Mouse (Mus musculus): ENCODE results near the gene Adk. TPM values are rescaled to one million over a fixed set of nuclear protein-coding genes. Genes with fewer than 3 reads are reported as not detected.
A peak's percentile ranks its signal among the peaks of the same experiment; 100 is the strongest.

Adk gene
- polyA plus RNA-seq, 1 experiment: 7.7 TPM

GRCm38 (mm10) chr14:21142603-21143002, 90.2 kb downstream of the Adk start:
- Histone ChIP-seq H3K4me3 (ENCODE audit: extremely low read depth, insufficient read depth, insufficient read length) (no peak overlapping the region), H3K4me1 (ENCODE audit: control insufficient read depth, insufficient read depth, insufficient read length) (no peaks in the 10 kb centered on the region), H3K27me3 (ENCODE audit: control insufficient read depth, insufficient read depth, low read length) (no peaks in the 10 kb centered on the region), H3K27ac (ENCODE audit: insufficient read depth, low read length) (no peak overlapping the region), H3K36me3 (ENCODE audit: control insufficient read depth, insufficient read depth, low read length) (no peaks in the 10 kb centered on the region)
- 96% methylated on average over 1 of the region's 1 CpGs for WGBS
- no peak for DNase-seq (ENCODE audit: low read depth in 1 of 2, low spot score in 2 of 2)
- TF ChIP-seq POLR2A (IDR thresholded peaks at IDR 0.05; ENCODE audit: low read depth, low read length): no peak
- no peak for TF ChIP-seq CTCF (IDR thresholded peaks at IDR 0.05; ENCODE audit: extremely low read depth, insufficient read depth, insufficient read length, insufficient replicate concordance)

GRCm38 (mm10) chr14:21143406-21144115, 91.2 kb downstream of the Adk start:
- DNase-seq (ENCODE audit: low read depth in 1 of 2, low spot score in 2 of 2): peak; percentile 11 to 16
- no peaks in the 10 kb centered on the region for H3K27me3 ChIP-seq (ENCODE audit: control insufficient read depth, insufficient read depth, low read length)
- H3K36me3 ChIP-seq (ENCODE audit: control insufficient read depth, insufficient read depth, low read length): no peaks in the 10 kb centered on the region

GRCm38 (mm10) chr14:21147171-21147570, 94.8 kb downstream of the Adk start:
- no peaks in the 10 kb centered on the region for H3K36me3 ChIP-seq (ENCODE audit: control insufficient read depth, insufficient read depth, low read length)
- DNase-seq (ENCODE audit: low read depth in 1 of 2, low spot score in 2 of 2): no peak
- H3K4me3 ChIP-seq (ENCODE audit: extremely low read depth, insufficient read depth, insufficient read length): no peak overlapping the region
- no peak overlapping the region for H3K27ac ChIP-seq (ENCODE audit: insufficient read depth, low read length)
- no peaks in the 10 kb centered on the region for H3K4me1 ChIP-seq (ENCODE audit: control insufficient read depth, insufficient read depth, insufficient read length)
- no peaks in the 10 kb centered on the region for H3K27me3 ChIP-seq (ENCODE audit: control insufficient read depth, insufficient read depth, low read length)
- 98% methylated on average over 1 of the region's 1 CpGs for WGBS
- TF ChIP-seq CTCF (IDR thresholded peaks at IDR 0.05; ENCODE audit: extremely low read depth, insufficient read depth, insufficient read length, insufficient replicate concordance): no peak
- no peak for TF ChIP-seq POLR2A (IDR thresholded peaks at IDR 0.05; ENCODE audit: low read depth, low read length)

More at GRCm38 (mm10) chr14:21143406-21144115, 91.2 kb downstream of the Adk start:
- 57% methylated on average over 8 of the region's 8 CpGs for WGBS
- Histone ChIP-seq H3K4me3 (ENCODE audit: extremely low read depth, insufficient read depth, insufficient read length) (no peak overlapping the region), H3K27ac (ENCODE audit: insufficient read depth, low read length) (no peak overlapping the region), H3K4me1 (ENCODE audit: control insufficient read depth, insufficient read depth, insufficient read length) (no peaks in the 10 kb centered on the region)
- no peak for TF ChIP-seq POLR2A (IDR thresholded peaks at IDR 0.05; ENCODE audit: low read depth, low read length)
- TF ChIP-seq CTCF (IDR thresholded peaks at IDR 0.05; ENCODE audit: extremely low read depth, insufficient read depth, insufficient read length, insufficient replicate concordance): no peak

- H3K4me3 ChIP-seq (ENCODE audit: extremely low read depth, insufficient read depth, insufficient read length): no peak overlapping the region
- H3K27ac ChIP-seq (ENCODE audit: insufficient read depth, low read length): no peak overlapping the region
- TF ChIP-seq POLR2A (IDR thresholded peaks at IDR 0.05; ENCODE audit: low read depth, low read length) (no peak), CTCF (IDR thresholded peaks at IDR 0.05; ENCODE audit: extremely low read depth, insufficient read depth, insufficient read length, insufficient replicate concordance) (no peak)
- DNase-seq (ENCODE audit: low read depth in 1 of 2, low spot score in 2 of 2): no peak
- no peaks in the 10 kb centered on the region for H3K36me3 ChIP-seq (ENCODE audit: control insufficient read depth, insufficient read depth, low read length)
- no peaks in the 10 kb centered on the region for H3K4me1 ChIP-seq (ENCODE audit: control insufficient read depth, insufficient read depth, insufficient read length)
- no peaks in the 10 kb centered on the region for H3K27me3 ChIP-seq (ENCODE audit: control insufficient read depth, insufficient read depth, low read length)
- 83% methylated on average over 4 of the region's 4 CpGs for WGBS
Measured at GRCm38 (mm10) chr14:21150301-21150700, 97.9 kb downstream of the Adk start.

- 96% methylated on average over 6 of the region's 6 CpGs for WGBS
- no peak for DNase-seq (ENCODE audit: low read depth in 1 of 2, low spot score in 2 of 2)
- TF ChIP-seq CTCF (IDR thresholded peaks at IDR 0.05; ENCODE audit: extremely low read depth, insufficient read depth, insufficient read length, insufficient replicate concordance): no peak
- no peak for TF ChIP-seq POLR2A (IDR thresholded peaks at IDR 0.05; ENCODE audit: low read depth, low read length)
Measured at GRCm38 (mm10) chr14:21152055-21152454, 99.7 kb downstream of the Adk start.

GRCm38 (mm10) chr14:21165706-21166105, 113.3 kb downstream of the Adk start:
- WGBS: 93% methylated on average over 10 of the region's 10 CpGs
- Histone ChIP-seq H3K4me1 (ENCODE audit: control insufficient read depth, insufficient read depth, insufficient read length) (no peaks in the 10 kb centered on the region), H3K27me3 (ENCODE audit: control insufficient read depth, insufficient read depth, low read length) (no peaks in the 10 kb centered on the region), H3K36me3 (ENCODE audit: control insufficient read depth, insufficient read depth, low read length) (no peaks in the 10 kb centered on the region), H3K4me3 (ENCODE audit: extremely low read depth, insufficient read depth, insufficient read length) (no peak overlapping the region), H3K27ac (ENCODE audit: insufficient read depth, low read length) (no peak overlapping the region)
- TF ChIP-seq CTCF (IDR thresholded peaks at IDR 0.05; ENCODE audit: extremely low read depth, insufficient read depth, insufficient read length, insufficient replicate concordance) (no peak), POLR2A (IDR thresholded peaks at IDR 0.05; ENCODE audit: low read depth, low read length) (no peak)
- no peak for DNase-seq (ENCODE audit: low read depth in 1 of 2, low spot score in 2 of 2)

More at GRCm38 (mm10) chr14:21152055-21152454, 99.7 kb downstream of the Adk start:
- Histone ChIP-seq H3K27ac (ENCODE audit: insufficient read depth, low read length) (no peak overlapping the region), H3K4me1 (ENCODE audit: control insufficient read depth, insufficient read depth, insufficient read length) (no peaks in the 10 kb centered on the region), H3K36me3 (ENCODE audit: control insufficient read depth, insufficient read depth, low read length) (no peaks in the 10 kb centered on the region), H3K4me3 (ENCODE audit: extremely low read depth, insufficient read depth, insufficient read length) (no peak overlapping the region), H3K27me3 (ENCODE audit: control insufficient read depth, insufficient read depth, low read length) (no peaks in the 10 kb centered on the region)

GRCm38 (mm10) chr14:21166114-21166513, 113.7 kb downstream of the Adk start:
- no peaks in the 10 kb centered on the region for H3K27me3 ChIP-seq (ENCODE audit: control insufficient read depth, insufficient read depth, low read length)
- no peak for DNase-seq (ENCODE audit: low read depth in 1 of 2, low spot score in 2 of 2)
- TF ChIP-seq POLR2A (IDR thresholded peaks at IDR 0.05; ENCODE audit: low read depth, low read length): no peak
- TF ChIP-seq CTCF (IDR thresholded peaks at IDR 0.05; ENCODE audit: extremely low read depth, insufficient read depth, insufficient read length, insufficient replicate concordance): no peak
- H3K4me1 ChIP-seq (ENCODE audit: control insufficient read depth, insufficient read depth, insufficient read length): no peaks in the 10 kb centered on the region
- no peak overlapping the region for H3K4me3 ChIP-seq (ENCODE audit: extremely low read depth, insufficient read depth, insufficient read length)
- no peaks in the 10 kb centered on the region for H3K36me3 ChIP-seq (ENCODE audit: control insufficient read depth, insufficient read depth, low read length)
- WGBS: 93% methylated on average over 3 of the region's 3 CpGs
- no peak overlapping the region for H3K27ac ChIP-seq (ENCODE audit: insufficient read depth, low read length)

All from spleen, adult 2 months (tissue).